Mouse (Mus musculus) liver, embryonic 13.5 days (tissue): Measurements from ENCODE around the gene Olfr907. TPM values are rescaled to one million over a fixed set of nuclear protein-coding genes. Genes with fewer than 3 reads are reported as not detected.

Experiments
- ATAC-seq: fragments of 200-750 bp; cut with Nextera tagmentation; 2 replicates; pipeline ENCODE4 v1.8.0; 2017; ENCODE audit warnings: low read depth, mild to moderate bottlenecking, moderate number of reproducible peaks, moderate library complexity
- DNase-seq: peaks from one replicate; pipeline ENCODE4 v3.0.0; 2022
- H3K27ac ChIP-seq: fragments of 300-500 bp; sonication (generic); 2 replicates; pipeline ENCODE4 v1.5.1; 2015; ENCODE audit warnings: moderate library complexity, mild to moderate bottlenecking, inconsistent platforms
- H3K27me3 ChIP-seq: fragments of 300-500 bp; sonication (generic); 2 replicates; pipeline ENCODE4 v1.6.1; 2015; ENCODE audit warnings: mild to moderate bottlenecking, inconsistent platforms
- H3K36me3 ChIP-seq: fragments of 300-500 bp; sonication (generic); 2 replicates; pipeline ENCODE4 v1.6.1; 2015; ENCODE audit warnings: mild to moderate bottlenecking, inconsistent platforms
- H3K4me1 ChIP-seq: fragments of 300-500 bp; sonication (generic); replicated peaks from 2 replicates; pipeline ENCODE4 v1.6.1; 2015; ENCODE audit warnings: inconsistent platforms
- H3K4me2 ChIP-seq: fragments of 300-500 bp; sonication (generic); 2 replicates; pipeline ENCODE4 v1.6.1; 2015; ENCODE audit warnings: inconsistent platforms, mild to moderate bottlenecking, moderate library complexity
- H3K4me3 ChIP-seq: fragments of 300-500 bp; sonication (generic); replicated peaks from 2 replicates; pipeline ENCODE4 v1.5.1; 2015; ENCODE audit warnings: mild to moderate bottlenecking, inconsistent platforms
- H3K9ac ChIP-seq: fragments of 300-500 bp; sonication (generic); 2 replicates; pipeline ENCODE4 v1.6.1; 2015; ENCODE audit warnings: mild to moderate bottlenecking, inconsistent platforms
- H3K9me3 ChIP-seq: fragments of 300-500 bp; sonication (generic); replicated peaks from 2 replicates; pipeline ENCODE4 v1.6.1; 2016; ENCODE audit warnings: inconsistent platforms
- WGBS: fragments of 180-500 bp; shearing (Covaris S2); methylation state at CpG from one replicate; pipeline ENCODE4 v1.1.7; 2015; ENCODE audit not compliant: insufficient replicate concordance; 5-methylcytosine and 5-hydroxymethylcytosine counted together
- polyA plus RNA-seq: library from polyadenylated mRNA; unstranded; fragments of >200 nt; fragmentation: Nextera tagmentation; extraction: Ambion mirVana; gene quantifications from 2 replicates; pipeline ENCODE4 v1.2.1, GENCODE M21; 2015

Olfr907 gene
- polyA plus RNA-seq = not detected in 2 replicates

DNA sequence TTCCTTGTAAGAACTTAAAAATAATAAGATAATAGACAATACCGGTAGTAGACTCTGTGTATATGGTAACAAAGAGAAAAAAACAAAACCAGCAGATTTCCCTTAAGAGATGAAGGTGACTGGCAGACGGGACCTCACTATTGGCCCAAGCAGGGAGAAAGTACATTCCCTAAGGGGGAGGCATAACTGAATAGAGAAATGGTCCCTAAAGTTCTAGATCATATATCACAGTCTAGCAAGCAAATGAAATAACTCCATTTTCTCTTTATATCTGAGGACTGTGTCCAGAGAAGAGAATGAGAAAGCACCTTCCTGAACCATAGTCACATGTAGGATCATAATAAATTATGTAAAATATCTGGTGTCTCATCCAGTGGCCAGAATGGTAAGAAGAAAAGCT lies at the start of gene Olfr907:
Olfr907 (plus strand) TSS at position 301 of the 400 bp plus-strand sequence.
- H3K36me3 ChIP-seq = no peaks in the 10 kb centered on the region
- H3K4me1 ChIP-seq = no peaks in the 10 kb centered on the region
- H3K9ac ChIP-seq = no peak within 1 kb of the TSS
- 56% methylated on average over 2 of the region's 2 CpGs for WGBS
- H3K27me3 ChIP-seq = no peaks in the 10 kb centered on the region
- no peak within 1 kb of the TSS for H3K4me2 ChIP-seq
- ATAC-seq (no peak), DNase-seq (no peak)
- no peaks in the 10 kb centered on the region for H3K9me3 ChIP-seq
- no peak within 1 kb of the TSS for H3K4me3 ChIP-seq
- H3K27ac ChIP-seq = no peak within 1 kb of the TSS

DNA sequence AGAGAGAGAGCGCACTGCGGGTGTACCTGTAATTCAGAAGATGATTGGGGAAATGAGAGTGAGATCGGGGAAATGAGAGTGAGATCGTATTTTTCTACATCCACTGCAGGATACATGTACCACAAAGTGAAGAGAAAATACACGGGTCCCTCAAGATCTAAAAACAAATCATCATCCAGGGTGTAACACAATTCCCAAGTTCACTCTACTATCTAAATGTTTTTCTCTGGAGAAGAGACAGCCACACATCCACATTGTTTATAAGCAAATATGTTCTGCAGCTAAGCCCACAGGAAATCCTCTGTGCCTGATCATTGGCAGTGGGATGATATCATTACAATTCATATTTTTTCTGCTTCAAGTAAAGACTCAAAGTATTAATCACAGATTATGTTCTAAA lies 48.2 kb upstream of the Olfr907 start, which contains the start of gene Olfr902:
Olfr902 (plus strand) TSS at position 301 of the 400 bp plus-strand sequence.
- DNase-seq = no peak
- Histone ChIP-seq H3K4me3 (no peak within 1 kb of the TSS), H3K9ac (no peak within 1 kb of the TSS), H3K4me2 (no peak within 1 kb of the TSS), H3K36me3 (no peaks in the 10 kb centered on the region), H3K27ac (no peak within 1 kb of the TSS), H3K4me1 (no peaks in the 10 kb centered on the region), H3K9me3 (no peaks in the 10 kb centered on the region), H3K27me3 (no peaks in the 10 kb centered on the region)
- 77% methylated on average over 5 of the region's 5 CpGs for WGBS
- no peak for ATAC-seq

DNA sequence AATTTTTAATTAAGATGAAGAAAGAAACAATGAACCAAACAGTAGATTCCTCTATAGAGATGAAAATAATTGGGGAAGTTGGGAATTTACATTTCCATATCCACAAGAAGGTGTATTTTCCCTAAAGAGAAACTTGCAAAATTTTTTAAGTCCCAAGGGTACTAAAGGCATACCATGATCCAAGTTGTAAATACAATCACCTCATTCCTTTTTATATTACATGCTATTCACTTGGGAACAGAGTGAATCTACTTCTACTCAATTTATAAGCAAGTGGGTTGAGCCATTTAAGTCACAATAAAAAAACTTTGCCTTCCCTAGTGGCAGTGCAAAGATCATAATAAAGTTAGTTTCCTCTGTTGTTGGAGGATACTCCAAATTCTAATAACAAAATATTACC lies 32.8 kb upstream of the Olfr907 start, which contains the start of gene Olfr904:
Olfr904 (plus strand) TSS at position 301 of the 400 bp plus-strand sequence.
- no peaks in the 10 kb centered on the region for H3K36me3 ChIP-seq
- H3K4me1 ChIP-seq = no peaks in the 10 kb centered on the region

DNA sequence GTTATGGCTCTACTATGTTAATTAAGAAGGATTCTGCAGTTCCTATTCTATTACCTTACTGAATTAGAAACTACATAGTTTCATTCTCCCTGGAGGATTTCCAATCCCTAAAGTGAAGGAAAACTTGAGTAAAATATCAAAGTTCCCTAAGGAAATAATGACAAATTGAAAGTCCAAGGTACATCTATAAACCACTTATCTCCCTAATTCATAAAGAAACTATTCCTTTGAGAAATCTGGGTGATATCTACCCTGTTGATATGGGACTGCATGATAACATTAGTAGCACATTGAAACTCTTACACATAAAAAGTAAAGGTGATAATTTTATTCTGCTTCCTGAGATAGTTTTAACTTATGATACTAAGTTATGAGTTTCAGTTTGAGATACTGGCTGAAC lies 24.8 kb upstream of the Olfr907 start, which contains the start of gene Olfr905:
Olfr905 (plus strand) TSS at position 301 of the 400 bp plus-strand sequence.
- ATAC-seq = no peak

More for the DNA sequence above, 32.8 kb upstream of the Olfr907 start, which contains the start of gene Olfr904:
- Histone ChIP-seq H3K27me3 (no peaks in the 10 kb centered on the region), H3K9ac (no peak within 1 kb of the TSS), H3K27ac (no peak within 1 kb of the TSS), H3K4me2 (no peak within 1 kb of the TSS), H3K4me3 (no peak within 1 kb of the TSS), H3K9me3 (no peaks in the 10 kb centered on the region)
- ATAC-seq (no peak), DNase-seq (no peak)

DNA sequence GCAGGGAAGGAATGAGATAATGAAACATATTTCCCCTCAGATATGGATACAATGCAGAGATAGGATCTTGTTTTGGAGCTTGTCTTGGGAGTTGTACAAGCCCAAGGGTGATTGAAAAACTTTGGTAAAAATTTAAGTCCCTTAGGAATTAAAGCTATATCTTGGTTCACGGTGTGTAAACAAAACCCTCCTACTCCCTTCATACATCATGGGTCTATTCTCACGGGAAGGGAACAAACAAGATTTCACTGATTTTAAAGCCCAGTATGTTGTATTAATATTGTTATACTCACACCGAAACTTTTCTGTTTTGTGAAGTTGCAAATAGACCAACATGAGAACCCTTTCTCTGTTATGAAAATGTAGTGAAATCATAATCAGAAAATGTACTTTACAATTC lies 8.8 kb upstream of the Olfr907 start, which contains the start of gene Olfr906:
Olfr906 (plus strand) TSS at position 301 of the 400 bp plus-strand sequence.
- ATAC-seq = no peak

More for the DNA sequence above, 24.8 kb upstream of the Olfr907 start, which contains the start of gene Olfr905:
- Histone ChIP-seq H3K27ac (no peak within 1 kb of the TSS), H3K27me3 (no peaks in the 10 kb centered on the region), H3K36me3 (no peaks in the 10 kb centered on the region), H3K4me2 (no peak within 1 kb of the TSS), H3K4me3 (no peak within 1 kb of the TSS), H3K9me3 (no peaks in the 10 kb centered on the region), H3K9ac (no peak within 1 kb of the TSS), H3K4me1 (no peaks in the 10 kb centered on the region)
- no peak for DNase-seq

DNA sequence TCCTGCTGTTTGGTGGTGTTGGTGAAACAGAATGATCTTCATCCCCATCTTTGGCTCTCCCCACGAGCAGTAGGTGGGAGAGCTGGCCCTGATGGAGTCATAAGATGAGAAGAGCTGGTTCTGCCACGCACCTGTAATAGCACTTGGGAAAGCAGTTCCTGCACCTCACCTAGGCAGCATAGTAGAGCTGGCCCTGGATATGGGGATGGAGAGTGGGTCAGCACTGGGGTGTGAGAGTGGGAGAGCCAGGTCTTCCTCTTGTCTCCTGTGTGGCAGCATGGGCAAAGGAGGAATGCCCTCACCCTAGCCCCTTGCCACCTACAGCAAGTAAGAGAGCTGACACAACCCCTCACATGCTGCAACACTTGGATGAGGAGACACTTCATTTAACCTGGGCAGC lies 16.8 kb downstream of the Olfr907 start:
- Histone ChIP-seq H3K36me3 (no peaks in the 10 kb centered on the region), H3K4me2 (no peak overlapping the region), H3K9ac (no peak overlapping the region), H3K4me3 (no peak overlapping the region), H3K4me1 (no peaks in the 10 kb centered on the region), H3K27me3 (no peaks in the 10 kb centered on the region), H3K9me3 (no peaks in the 10 kb centered on the region; the same call in 1 of the 2 replicates), H3K27ac (no peak overlapping the region)
- 32% methylated on average over 2 of the region's 2 CpGs for WGBS
- ATAC-seq (no peak), DNase-seq (no peak)

More for the DNA sequence above, 8.8 kb upstream of the Olfr907 start, which contains the start of gene Olfr906:
- no peak within 1 kb of the TSS for H3K27ac ChIP-seq
- no peaks in the 10 kb centered on the region for H3K9me3 ChIP-seq
- no peaks in the 10 kb centered on the region for H3K27me3 ChIP-seq
- H3K9ac ChIP-seq = no peak within 1 kb of the TSS
- H3K4me3 ChIP-seq = no peak within 1 kb of the TSS
- H3K36me3 ChIP-seq = no peaks in the 10 kb centered on the region
- no peak for DNase-seq
- H3K4me1 ChIP-seq = no peaks in the 10 kb centered on the region
- H3K4me2 ChIP-seq = no peak within 1 kb of the TSS
- WGBS = 58% methylated on average over 3 of the region's 3 CpGs

DNA sequence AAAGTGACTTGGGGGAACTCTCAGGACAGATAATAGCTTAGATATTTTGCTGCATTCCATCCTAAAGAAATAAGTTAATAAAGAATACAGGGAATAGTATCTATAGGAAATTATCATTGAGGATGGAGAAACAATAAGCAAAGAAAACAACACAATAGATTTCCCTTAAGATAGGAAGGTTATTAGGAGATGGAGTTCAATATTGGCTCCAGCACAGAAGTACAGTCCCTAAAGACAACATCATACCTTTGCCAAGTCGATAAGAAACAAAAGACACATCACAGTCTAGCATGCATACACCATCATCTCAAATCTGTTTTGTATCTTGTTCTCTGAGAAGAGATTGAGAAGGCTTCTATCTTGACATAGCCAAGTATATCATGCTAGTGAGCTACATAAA lies 25.7 kb downstream of the Olfr907 start, which contains the start of gene Olfr911-ps1:
Olfr911-ps1 (plus strand) TSS at position 301 of the 400 bp plus-strand sequence.
- no peaks in the 10 kb centered on the region for H3K9me3 ChIP-seq
- H3K36me3 ChIP-seq = no peaks in the 10 kb centered on the region
- H3K27me3 ChIP-seq = no peaks in the 10 kb centered on the region
- WGBS = 46% methylated on average over 1 of the region's 1 CpGs
- no peak for DNase-seq
- no peak within 1 kb of the TSS for H3K9ac ChIP-seq
- no peak within 1 kb of the TSS for H3K4me3 ChIP-seq
- no peak within 1 kb of the TSS for H3K27ac ChIP-seq
- no peak for ATAC-seq
- H3K4me1 ChIP-seq = no peaks in the 10 kb centered on the region
- no peak within 1 kb of the TSS for H3K4me2 ChIP-seq

DNA sequence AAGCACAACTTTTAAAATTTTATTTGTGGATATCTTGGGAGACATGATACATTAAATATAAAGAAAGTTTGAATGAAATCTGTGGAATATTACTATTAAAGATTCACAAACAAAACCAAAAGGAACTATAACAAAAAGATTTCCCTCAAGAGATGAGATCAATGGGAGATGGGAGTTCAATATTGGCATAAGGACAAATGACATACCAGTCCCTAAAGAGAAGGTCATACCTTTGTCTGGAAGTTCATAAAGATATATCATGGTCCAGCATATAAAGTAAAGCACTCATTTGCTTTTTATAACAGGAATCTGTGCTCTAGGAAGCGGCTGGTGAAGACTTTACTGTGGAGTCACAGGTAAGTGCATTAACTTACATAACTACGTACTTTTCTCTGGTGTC lies 41.9 kb downstream of the Olfr907 start, which contains the start of gene Olfr910:
Olfr910 (plus strand) TSS at position 301 of the 400 bp plus-strand sequence.
- no peaks in the 10 kb centered on the region for H3K36me3 ChIP-seq
- DNase-seq (no peak), ATAC-seq (no peak)
- no peaks in the 10 kb centered on the region for H3K27me3 ChIP-seq
- no peaks in the 10 kb centered on the region for H3K9me3 ChIP-seq
- no peak within 1 kb of the TSS for H3K4me3 ChIP-seq
- H3K27ac ChIP-seq = no peak within 1 kb of the TSS
- WGBS = 62% methylated on average over 2 of the region's 2 CpGs
- H3K9ac ChIP-seq = no peak within 1 kb of the TSS
- H3K4me2 ChIP-seq = no peak within 1 kb of the TSS
- no peaks in the 10 kb centered on the region for H3K4me1 ChIP-seq

Other genes starting within 250 kb of the Olfr907 start
- gene Olfr143, start 243.0 kb upstream of the Olfr907 start, polyA plus RNA-seq = not detected in 2 replicates
- gene Olfr895, start 227.9 kb upstream of the Olfr907 start, polyA plus RNA-seq = not detected in 2 replicates
- not detected in 2 replicates for gene Olfr896-ps1, start 204.7 kb upstream of the Olfr907 start, polyA plus RNA-seq
- not detected in 2 replicates for gene Olfr25, start 166.7 kb upstream of the Olfr907 start, polyA plus RNA-seq
- gene Olfr898, start 147.4 kb upstream of the Olfr907 start, polyA plus RNA-seq = not detected in 2 replicates
- gene Olfr250, start 128.9 kb upstream of the Olfr907 start, polyA plus RNA-seq = not detected in 2 replicates
- gene Olfr251, start 118.7 kb upstream of the Olfr907 start, polyA plus RNA-seq = not detected in 2 replicates
- gene Olfr147, start 94.1 kb upstream of the Olfr907 start, polyA plus RNA-seq = not detected in 2 replicates
- gene Olfr901, start 66.3 kb upstream of the Olfr907 start, polyA plus RNA-seq = not detected in 2 replicates
- gene Olfr902, start 48.1 kb upstream of the Olfr907 start, polyA plus RNA-seq = not detected in 2 replicates
- not detected in 2 replicates for gene Olfr904, start 32.7 kb upstream of the Olfr907 start, polyA plus RNA-seq
- gene Olfr905, start 24.7 kb upstream of the Olfr907 start, polyA plus RNA-seq = not detected in 2 replicates
- not detected in 2 replicates for gene Olfr906, start 8.7 kb upstream of the Olfr907 start, polyA plus RNA-seq
- gene Olfr911-ps1, start 25.8 kb downstream of the Olfr907 start, polyA plus RNA-seq = not detected in 2 replicates
- not detected in 2 replicates for gene Olfr910, start 42.0 kb downstream of the Olfr907 start, polyA plus RNA-seq
- gene Olfr912, start 84.4 kb downstream of the Olfr907 start, polyA plus RNA-seq = not detected in 2 replicates
- not detected in 2 replicates for gene Olfr913, start 97.0 kb downstream of the Olfr907 start, polyA plus RNA-seq
- not detected in 2 replicates for gene Olfr914, start 109.3 kb downstream of the Olfr907 start, polyA plus RNA-seq
- not detected in 2 replicates for gene Olfr916, start 164.1 kb downstream of the Olfr907 start, polyA plus RNA-seq
- gene Olfr917, start 170.0 kb downstream of the Olfr907 start, polyA plus RNA-seq = not detected in 2 replicates
- gene Olfr918, start 178.8 kb downstream of the Olfr907 start, polyA plus RNA-seq = not detected in 2 replicates
- gene Olfr919, start 207.9 kb downstream of the Olfr907 start, polyA plus RNA-seq = not detected in 2 replicates
- gene Vwa5a, start 222.5 kb downstream of the Olfr907 start, polyA plus RNA-seq = 8.5 and 9.3 TPM in 2 replicates